ENCODE assay signal across 16 mouse cellular contexts in the genomic region with DNA sequence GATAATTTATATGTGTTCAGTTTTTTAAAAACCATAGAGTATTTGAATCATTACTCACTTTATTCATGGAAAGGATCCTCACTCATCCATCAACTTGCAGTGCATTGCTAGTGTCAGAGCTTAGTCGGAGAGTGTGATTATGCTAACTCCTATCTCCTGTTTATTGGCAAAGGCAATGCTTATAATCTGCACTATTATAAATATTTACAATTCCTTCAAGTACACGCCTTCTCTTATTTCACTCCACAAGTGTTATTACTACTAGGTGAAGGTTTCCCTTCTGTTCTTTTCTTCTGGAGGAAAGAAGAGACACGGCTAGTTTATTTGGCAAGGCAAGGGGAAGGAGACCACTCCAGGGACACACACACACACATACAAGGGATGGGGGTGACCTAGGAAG.
"Had no signal": no experiment of that assay in that cellular context is flagged by ENCODE, and none has a peak within 500 bp of the region (broad histone marks: within the 10 kb centered on the region; RNA-seq: fewer than 3 reads in every experiment).

No protein-coding gene starts in this region.

- H3K27ac ChIP-seq: liver, embryonic 12.5 days; liver, embryonic 14.5 days; lung, embryonic 15.5 days; midbrain, embryonic 13.5 days; midbrain, embryonic 15.5 days; neural tube, embryonic 12.5 days; stomach, embryonic 15.5 days; stomach, postnatal 0 days had no signal

- H3K36me3 ChIP-seq: liver, embryonic 12.5 days; lung, embryonic 15.5 days; midbrain, embryonic 13.5 days; midbrain, embryonic 15.5 days; neural tube, embryonic 12.5 days; stomach, embryonic 15.5 days had no signal

- DNase-seq: lung, adult 18-20 months; lung, postnatal 36 days; right cerebral cortex, postnatal 14 days; thymus, adult 2 months; thymus, postnatal 25 days; thymus, postnatal 4 days had no signal

- H3K27me3 ChIP-seq: liver, embryonic 12.5 days; lung, embryonic 15.5 days; megakaryocyte, embryonic 14.5 days; midbrain, embryonic 13.5 days; midbrain, embryonic 15.5 days; neural tube, embryonic 12.5 days; stomach, embryonic 15.5 days had no signal

- H3K9ac ChIP-seq: liver, embryonic 12.5 days; liver, embryonic 14.5 days; lung, embryonic 15.5 days; midbrain, embryonic 13.5 days; midbrain, embryonic 15.5 days; neural tube, embryonic 12.5 days; stomach, embryonic 15.5 days had no signal

- H3K4me1 ChIP-seq: midbrain, embryonic 13.5 days; midbrain, embryonic 15.5 days; neural tube, embryonic 12.5 days; stomach, embryonic 15.5 days had no signal

- H3K4me2 ChIP-seq: liver, embryonic 12.5 days; lung, embryonic 15.5 days; midbrain, embryonic 11.5 days; midbrain, embryonic 13.5 days; midbrain, embryonic 15.5 days; neural tube, embryonic 12.5 days; stomach, embryonic 15.5 days had no signal

- H3K4me3 ChIP-seq: liver, embryonic 12.5 days; lung, embryonic 15.5 days; megakaryocyte, embryonic 14.5 days; midbrain, embryonic 13.5 days; midbrain, embryonic 15.5 days; neural tube, embryonic 12.5 days; stomach, embryonic 15.5 days had no signal

- H3K9me3 ChIP-seq: liver, embryonic 12.5 days; lung, embryonic 15.5 days; midbrain, embryonic 13.5 days; midbrain, embryonic 15.5 days; neural tube, embryonic 12.5 days; stomach, embryonic 15.5 days had no signal

- ATAC-seq: liver, embryonic 12.5 days; midbrain, embryonic 13.5 days; midbrain, embryonic 15.5 days had no signal
